ENCODE assay signal across 12 mouse cellular contexts in genomic region chr5:4561661-4562060, GRCm38 (mm10).
"Had no signal": no experiment of that assay in that cellular context is flagged by ENCODE, and none has a peak within 500 bp of the region (broad histone marks: within the 10 kb centered on the region; RNA-seq: fewer than 3 reads in every experiment).

No protein-coding gene starts in this region.

- H3K27me3 ChIP-seq: limb, embryonic 15.5 days; liver, embryonic 12.5 days; midbrain, embryonic 15.5 days; neural tube, embryonic 12.5 days had no signal

- H3K9ac ChIP-seq: limb, embryonic 15.5 days; liver, embryonic 12.5 days; lung, embryonic 14.5 days; midbrain, embryonic 15.5 days; neural tube, embryonic 12.5 days had no signal

- ATAC-seq: intestine, embryonic 16.5 days; liver, embryonic 12.5 days; midbrain, embryonic 15.5 days had no signal

- H3K9me3 ChIP-seq: limb, embryonic 15.5 days; liver, embryonic 12.5 days; midbrain, embryonic 15.5 days; neural tube, embryonic 12.5 days had no signal

- H3K36me3 ChIP-seq: limb, embryonic 15.5 days; liver, embryonic 12.5 days; midbrain, embryonic 15.5 days; neural tube, embryonic 12.5 days had no signal

- H3K4me2 ChIP-seq: limb, embryonic 15.5 days; liver, embryonic 12.5 days; lung, embryonic 14.5 days; midbrain, embryonic 11.5 days; midbrain, embryonic 15.5 days; neural tube, embryonic 12.5 days had no signal

- H3K27ac ChIP-seq: left cerebral cortex, adult 2 months; limb, embryonic 15.5 days; liver, embryonic 12.5 days; midbrain, embryonic 15.5 days; neural tube, embryonic 12.5 days had no signal

- H3K4me1 ChIP-seq: liver, embryonic 12.5 days; midbrain, embryonic 15.5 days; neural tube, embryonic 12.5 days had no signal

- DNase-seq: lung, embryonic 14.5 days; lung, postnatal 10 days; lung, postnatal 4 days; thymus, adult 2 months; thymus, postnatal 25 days had no signal

- H3K4me3 ChIP-seq: left cerebral cortex, adult 2 months; limb, embryonic 15.5 days; liver, embryonic 12.5 days; midbrain, embryonic 15.5 days; neural tube, embryonic 12.5 days had no signal
